Mouse (Mus musculus) stomach, embryonic 14.5 days (tissue): Measurements from ENCODE around the gene Ttc7b. TPM values are rescaled to one million over a fixed set of nuclear protein-coding genes. Genes with fewer than 3 reads are reported as not detected.

ENCODE experiments used
- ATAC-seq: fragments of 200-750 bp; cut with Nextera tagmentation; 2 replicates; pipeline ENCODE4 v1.8.0; 2017; ENCODE audit warnings: low read depth, moderate TSS enrichment; ENCODE audit not compliant: insufficient number of reproducible peaks, insufficient read depth, low FRiP score
- H3K27ac ChIP-seq: fragments of 300-500 bp; sonication (generic); 2 replicates; pipeline ENCODE4 v1.5.1; 2014; ENCODE audit warnings: mild to moderate bottlenecking, low read length, moderate library complexity, mixed read lengths
- H3K27me3 ChIP-seq: fragments of 300-500 bp; sonication (generic); 2 replicates; pipeline ENCODE4 v1.6.1; 2014; ENCODE audit warnings: low read length, control low read depth, mixed read lengths; ENCODE audit not compliant: control insufficient read depth, insufficient read depth
- H3K36me3 ChIP-seq: fragments of 300-500 bp; sonication (generic); 2 replicates; pipeline ENCODE4 v1.6.1; 2014; ENCODE audit warnings: mild to moderate bottlenecking, control low read depth, low read length, moderate library complexity, mixed read lengths; ENCODE audit not compliant: control insufficient read depth, insufficient read depth
- H3K4me1 ChIP-seq: fragments of 300-500 bp; sonication (generic); 2 replicates; pipeline ENCODE4 v1.6.1; 2014; ENCODE audit warnings: low read length, control low read depth, mixed read lengths; ENCODE audit not compliant: control insufficient read depth, insufficient read depth
- H3K4me2 ChIP-seq: fragments of 300-500 bp; sonication (generic); replicated peaks from 2 replicates; pipeline ENCODE4 v1.6.1; 2014; ENCODE audit warnings: low read depth, low read length, control low read depth
- H3K4me3 ChIP-seq: fragments of 300-500 bp; sonication (generic); 2 replicates; pipeline ENCODE4 v1.5.1; 2014; ENCODE audit warnings: low read depth, low read length, control low read depth
- H3K9ac ChIP-seq: fragments of 300-500 bp; sonication (generic); replicated peaks from 2 replicates; pipeline ENCODE4 v1.6.1; 2014; ENCODE audit warnings: low read depth, mild to moderate bottlenecking, control low read depth, low read length, moderate library complexity, mixed read lengths
- H3K9me3 ChIP-seq: fragments of 300-500 bp; sonication (generic); 2 replicates; pipeline ENCODE4 v1.6.1; 2016; ENCODE audit warnings: low read depth, low read length, control low read depth; ENCODE audit not compliant: control insufficient read depth
- WGBS: fragments of 180-500 bp; shearing (Covaris S2); extraction: QIAGEN DNeasy Blood & Tissue Kit; methylation state at CpG from one replicate; pipeline ENCODE4 v1.1.7; 2014; 5-methylcytosine and 5-hydroxymethylcytosine counted together
- polyA plus RNA-seq: library from polyadenylated mRNA; unstranded; fragments of >200 nt; fragmentation: Nextera tagmentation; extraction: Ambion mirVana; gene quantifications from 2 replicates; pipeline ENCODE4 v1.2.1, GENCODE M21; 2014

The Ttc7b gene
- polyA plus RNA-seq, 1 experiment from 2014 or later, result 6.4 TPM

DNA sequence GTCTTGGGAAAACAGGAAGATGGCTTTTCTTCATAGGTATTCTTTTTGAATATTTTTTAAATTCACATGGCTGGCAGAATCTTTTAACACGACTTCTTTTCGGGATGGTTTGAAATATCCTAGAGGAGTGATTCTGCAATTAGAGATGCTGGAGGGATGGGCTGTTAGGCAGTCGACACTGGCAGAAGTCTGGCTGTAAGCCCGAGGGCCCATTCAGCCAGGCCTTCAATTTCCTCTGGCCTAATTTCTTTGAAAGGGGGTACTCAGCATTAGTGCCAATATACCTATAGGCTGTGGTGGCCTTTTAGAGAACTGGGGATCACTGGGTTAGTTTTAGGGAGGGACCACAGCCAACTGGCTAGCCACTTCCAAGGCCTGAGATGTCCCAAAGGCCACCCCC is 211.4 kb downstream of the Ttc7b start:
- Histone ChIP-seq H3K27ac (no peak overlapping the region), H3K36me3 (no peaks in the 10 kb centered on the region), H3K4me1 (0 out of 2 replicates have a peak, but pooled peaks cover 8% of the 10 kb centered on the region), H3K4me2 (no peak overlapping the region), H3K9ac (no peak overlapping the region), H3K27me3 (no peaks in the 10 kb centered on the region), H3K4me3 (no peak overlapping the region), H3K9me3 (no peaks in the 10 kb centered on the region)
- ATAC-seq, result no peak
- 67% methylated on average over 4 of the region's 4 CpGs for WGBS

DNA sequence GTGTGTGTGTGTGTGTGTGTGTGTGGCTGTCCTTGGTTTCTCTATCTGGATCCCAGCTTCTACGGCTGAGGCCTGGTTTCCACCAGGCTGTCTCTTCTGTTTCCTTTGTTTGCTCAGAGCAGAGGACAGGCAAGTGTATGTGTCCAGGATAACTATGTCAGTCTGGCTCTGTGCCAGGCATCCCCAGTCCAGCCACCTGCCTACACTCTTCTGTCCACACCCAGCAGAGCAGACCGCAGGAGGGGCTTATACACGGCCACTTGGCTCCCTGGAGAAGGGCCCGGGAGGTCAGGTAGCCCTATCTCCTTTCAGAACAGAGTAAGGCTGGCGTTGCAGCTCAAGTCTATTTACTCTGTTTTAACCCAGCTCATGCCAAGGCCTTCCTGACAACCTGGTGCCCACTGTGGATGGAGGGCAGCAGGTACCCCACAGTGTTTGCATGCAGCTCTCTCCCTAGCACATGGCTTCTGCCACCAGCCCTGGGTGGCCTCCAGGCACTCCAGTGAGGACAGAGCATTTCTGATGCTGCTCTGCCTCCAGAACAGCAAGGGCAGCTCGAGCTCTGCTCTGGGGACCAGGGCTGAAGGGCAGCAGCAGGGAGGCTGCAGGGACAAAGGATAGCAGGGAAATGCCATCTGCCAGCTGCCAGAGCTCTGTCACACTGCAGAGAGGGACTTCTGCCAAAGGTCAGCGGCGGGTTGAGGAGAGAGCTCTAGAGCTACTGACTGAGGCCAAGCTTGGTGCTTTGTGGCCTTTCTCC is 212.9 kb downstream of the Ttc7b start:
- no peak overlapping the region for H3K9ac ChIP-seq
- no peak overlapping the region for H3K4me3 ChIP-seq
- WGBS, result 51% methylated on average over 8 of the region's 8 CpGs
- no peak overlapping the region for H3K4me2 ChIP-seq
- peak overlapping the region; percentile 15; the same call in 1 of the 2 replicates for H3K27ac ChIP-seq
- no peaks in the 10 kb centered on the region for H3K27me3 ChIP-seq
- H3K9me3 ChIP-seq, result no peaks in the 10 kb centered on the region
- H3K36me3 ChIP-seq, result no peaks in the 10 kb centered on the region
- no peak; the same call in 1 of the 2 replicates for ATAC-seq
- 0 out of 2 replicates have a peak, but pooled peaks cover 8% of the 10 kb centered on the region for H3K4me1 ChIP-seq

DNA sequence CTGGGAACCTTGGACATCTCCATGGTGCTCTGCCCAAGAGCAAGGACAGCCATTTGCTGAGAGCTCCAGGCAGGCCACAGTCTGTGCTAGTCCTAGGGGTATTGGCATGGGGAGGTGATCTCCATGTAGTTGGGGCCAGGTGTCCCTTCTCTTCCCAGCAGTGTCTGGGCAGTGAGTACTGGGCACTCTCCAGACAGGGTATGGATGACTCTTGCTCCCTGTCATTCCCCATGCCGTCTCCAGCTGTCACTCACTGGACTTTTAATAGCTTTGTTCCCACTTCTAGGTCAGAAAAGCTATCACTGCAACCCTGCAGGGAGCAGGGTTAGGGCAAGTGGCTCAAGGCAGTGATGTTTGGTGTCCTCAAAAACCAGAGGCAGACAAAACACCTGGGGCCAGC is 214.3 kb downstream of the Ttc7b start:
- H3K27ac ChIP-seq, result no peak overlapping the region
- H3K4me2 ChIP-seq, result no peak overlapping the region
- WGBS, result 42% methylated on average over 1 of the region's 1 CpGs
- no peak overlapping the region for H3K9ac ChIP-seq
- no peak overlapping the region for H3K4me3 ChIP-seq
- H3K9me3 ChIP-seq, result no peaks in the 10 kb centered on the region
- no peaks in the 10 kb centered on the region for H3K27me3 ChIP-seq
- 0 out of 2 replicates have a peak, but pooled peaks cover 8% of the 10 kb centered on the region for H3K4me1 ChIP-seq
- H3K36me3 ChIP-seq, result no peaks in the 10 kb centered on the region
- ATAC-seq, result no peak

DNA sequence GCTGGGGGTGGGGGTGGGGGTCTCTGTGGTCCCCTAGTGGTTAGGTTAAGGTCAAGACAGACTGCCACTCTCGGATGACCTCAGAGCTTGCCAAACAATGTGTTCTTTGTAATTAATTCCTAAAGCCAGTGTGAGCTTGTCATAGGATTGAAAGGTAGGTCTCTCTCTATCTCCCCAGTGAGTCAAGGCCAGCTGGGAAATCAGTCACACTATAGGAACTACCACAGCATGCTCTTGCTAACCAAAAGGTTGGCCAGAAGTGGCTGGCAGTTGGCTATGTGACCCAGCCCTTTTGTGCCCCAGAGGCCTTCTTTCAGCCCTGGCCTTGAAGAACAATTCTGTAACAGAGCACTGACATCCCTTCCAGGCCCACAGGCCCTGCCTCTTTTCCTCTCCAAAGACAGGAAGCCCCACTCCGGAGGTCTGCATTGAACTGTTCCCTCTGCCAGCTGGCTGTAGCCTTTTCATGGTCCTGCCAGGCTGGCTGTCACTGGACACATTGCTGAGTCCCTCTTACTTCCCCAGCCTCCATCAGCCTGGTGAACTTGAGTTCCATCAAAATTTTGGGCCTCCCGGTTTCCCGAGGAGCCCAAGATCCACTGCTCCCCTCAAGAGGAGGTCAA is 215.5 kb downstream of the Ttc7b start:
- Histone ChIP-seq H3K36me3 (no peaks in the 10 kb centered on the region), H3K27me3 (no peaks in the 10 kb centered on the region), H3K9me3 (no peaks in the 10 kb centered on the region), H3K4me2 (no peak overlapping the region), H3K4me1 (0 out of 2 replicates have a peak, but pooled peaks cover 8% of the 10 kb centered on the region), H3K4me3 (no peak overlapping the region), H3K27ac (peak overlapping the region; percentile 33; the same call in 1 of the 2 replicates), H3K9ac (no peak overlapping the region)
- 76% methylated on average over 4 of the region's 4 CpGs for WGBS
- no peak for ATAC-seq

DNA sequence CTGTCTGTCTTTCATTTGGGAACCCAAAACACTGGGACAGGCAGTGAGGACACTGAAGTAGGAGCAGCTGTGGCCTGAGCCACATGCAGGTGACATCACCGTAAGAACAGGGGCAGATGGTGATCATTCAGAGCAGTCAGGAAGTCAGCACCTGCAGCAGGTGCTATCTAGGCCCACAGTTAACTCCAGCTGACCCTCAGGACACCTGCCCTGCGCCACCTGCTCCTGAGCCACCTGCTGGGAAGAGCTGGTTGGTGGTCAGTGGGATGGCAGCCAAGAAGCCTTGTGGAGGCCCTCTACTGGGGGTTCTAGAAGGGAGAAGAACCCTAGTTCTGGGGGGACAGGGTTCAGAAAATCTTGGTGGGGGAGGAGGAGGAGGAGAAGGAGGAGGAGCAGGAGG is 216.3 kb downstream of the Ttc7b start:
- no peaks in the 10 kb centered on the region for H3K9me3 ChIP-seq
- H3K9ac ChIP-seq, result no peak overlapping the region
- 83% methylated on average over 2 of the region's 2 CpGs for WGBS
- no peak overlapping the region for H3K4me2 ChIP-seq
- H3K27ac ChIP-seq, result peak overlapping the region; percentile 33; the same call in 1 of the 2 replicates
- H3K4me3 ChIP-seq, result no peak overlapping the region
- no peaks in the 10 kb centered on the region for H3K27me3 ChIP-seq
- 0 out of 2 replicates have a peak, but pooled peaks cover 8% of the 10 kb centered on the region for H3K4me1 ChIP-seq
- peaks cover 5% of the 10 kb centered on the region; the same call in 1 of the 2 replicates for H3K36me3 ChIP-seq
- no peak for ATAC-seq

DNA sequence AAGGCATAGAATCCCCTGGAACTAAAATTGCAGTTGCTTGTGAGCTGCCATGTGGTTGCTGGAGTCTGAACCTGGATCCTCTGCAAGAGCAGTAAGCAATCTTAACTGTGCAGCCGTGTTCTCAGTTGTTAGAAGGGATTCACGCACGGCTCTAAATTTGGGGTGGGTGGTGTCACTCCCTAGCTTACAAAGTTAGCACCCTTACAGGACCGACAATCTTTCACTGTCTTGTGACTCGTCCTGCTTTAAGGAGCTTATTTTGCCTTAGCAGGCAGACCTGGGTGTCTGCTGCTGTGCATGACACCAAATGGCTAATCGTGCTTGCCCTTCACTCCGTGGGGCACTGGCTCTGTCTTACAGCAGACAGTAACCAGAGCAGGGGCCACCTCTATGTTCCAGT is 217.5 kb downstream of the Ttc7b start:
- 69% methylated on average over 7 of the region's 7 CpGs for WGBS
- Histone ChIP-seq H3K4me2 (no peak overlapping the region), H3K4me3 (no peak overlapping the region), H3K9me3 (no peaks in the 10 kb centered on the region), H3K27ac (no peak overlapping the region), H3K4me1 (0 out of 2 replicates have a peak, but pooled peaks cover 7% of the 10 kb centered on the region), H3K36me3 (peaks cover 7% of the 10 kb centered on the region; the same call in 1 of the 2 replicates), H3K9ac (no peak overlapping the region), H3K27me3 (no peaks in the 10 kb centered on the region)
- no peak for ATAC-seq

DNA sequence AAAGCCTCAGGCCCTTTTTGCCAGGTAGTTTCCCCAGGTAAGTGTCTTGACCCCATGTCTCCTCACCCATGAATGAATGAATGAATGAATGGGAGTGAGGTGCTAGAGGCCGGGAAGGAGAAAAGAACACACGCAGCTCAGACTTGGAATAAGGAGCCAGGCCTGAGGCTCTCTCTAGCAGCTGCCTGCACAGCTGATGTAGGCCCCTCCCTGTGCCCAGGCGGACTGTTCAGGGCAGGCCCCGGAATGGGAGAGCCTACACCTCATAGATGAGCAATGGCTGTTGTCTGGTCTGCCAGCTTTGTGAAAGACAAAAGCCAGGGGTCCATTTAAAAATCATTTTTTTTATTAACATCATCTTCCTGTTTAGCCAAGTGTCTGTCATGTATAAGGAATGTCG is 220.2 kb downstream of the Ttc7b start:
- H3K4me3 ChIP-seq, result no peak overlapping the region
- no peaks in the 10 kb centered on the region for H3K4me1 ChIP-seq
- no peak for ATAC-seq
- H3K9me3 ChIP-seq, result no peaks in the 10 kb centered on the region
- no peaks in the 10 kb centered on the region for H3K27me3 ChIP-seq
- H3K27ac ChIP-seq, result no peak overlapping the region
- peaks cover 7% of the 10 kb centered on the region; the same call in 1 of the 2 replicates for H3K36me3 ChIP-seq
- 74% methylated on average over 5 of the region's 5 CpGs for WGBS
- H3K9ac ChIP-seq, result no peak overlapping the region
- H3K4me2 ChIP-seq, result no peak overlapping the region

DNA sequence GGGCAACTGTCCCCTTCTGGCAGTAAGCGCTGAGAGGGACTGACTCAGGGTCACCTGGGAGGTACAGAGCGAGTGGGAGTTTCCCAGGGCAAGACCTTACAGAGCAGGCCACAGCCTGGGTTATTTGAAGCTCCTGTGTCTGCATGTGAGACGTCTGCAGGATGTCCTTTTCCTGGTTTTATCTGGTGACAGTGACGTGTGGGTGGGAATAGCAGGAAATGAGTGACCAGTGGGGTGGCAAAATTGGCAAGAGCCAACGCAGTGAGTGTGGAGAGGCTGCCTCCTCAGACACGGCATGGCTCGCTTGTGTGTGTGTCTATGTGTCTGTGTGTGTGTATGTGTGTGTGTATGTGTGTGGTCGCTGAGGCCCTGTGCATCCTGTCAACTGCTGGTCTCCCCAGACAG is 221.3 kb downstream of the Ttc7b start:
- ATAC-seq, result peak; percentile 38; the same call in 1 of the 2 replicates
- Histone ChIP-seq H3K9ac (no peak overlapping the region), H3K27me3 (no peaks in the 10 kb centered on the region), H3K27ac (peak overlapping the region; percentile 6; the same call in 1 of the 2 replicates), H3K4me3 (no peak overlapping the region), H3K4me1 (no peaks in the 10 kb centered on the region), H3K36me3 (peaks cover 7% of the 10 kb centered on the region; the same call in 1 of the 2 replicates), H3K9me3 (no peaks in the 10 kb centered on the region), H3K4me2 (no peak overlapping the region)
- 72% methylated on average over 8 of the region's 8 CpGs for WGBS
